In genomic region chr19:3437980-3438379, GRCm38 (mm10) we compare ENCODE assay signal across 12 mouse cellular contexts. TPM values are rescaled to one million over a fixed set of nuclear protein-coding genes. Genes with fewer than 3 reads are reported as not detected.
DNase-seq lines count a peak whose midpoint lies in the region; ATAC-seq and TF ChIP-seq lines count a peak whose summit lies in the region.
"Had no signal": no experiment of that assay in that cellular context is flagged by ENCODE, and none has a peak within 500 bp of the region (broad histone marks: within the 10 kb centered on the region; RNA-seq: fewer than 3 reads in every experiment).

No protein-coding gene starts in this region.

- intact Hi-C loops in left cerebral cortex, adult 2 months (cut with DNase I) = loop anchor here (5.0 kb wide), 1 partner anchor 46 kb away; no protein-coding TSS in a partner anchor
- intact Hi-C loops in left cerebral cortex, postnatal 4 days (cut with DNase I) = no loop called here

- peak; percentile 30 for DNase-seq in CD4-positive, CD25-positive, alpha-beta regulatory T cell, adult 2 months (ENCODE audit: low read depth, low spot score)
- no peak for DNase-seq in left cerebral cortex, adult 2 months (ENCODE audit: extremely low spot score in 1 of 2, low spot score in 2 of 2)
- DNase-seq in left cerebral cortex, postnatal 4 days = no peak
- peak; percentile 41 for DNase-seq in urinary bladder, postnatal 14 days (ENCODE audit: low spot score)
- no peak for DNase-seq in urinary bladder, adult 18-20 months (ENCODE audit: low spot score in 2 of 2)
- no peak for DNase-seq in embryo, embryonic 10 days (ENCODE audit: low spot score)
- DNase-seq: adrenal gland, postnatal 14 days; cerebellum, adult 11-12 months had no signal

- peak; percentile 30 for TF ChIP-seq CTCF in left cerebral cortex, adult 2 months (IDR thresholded peaks at IDR 0.05)

- no peak for ATAC-seq in CD4-positive, CD25-positive, alpha-beta regulatory T cell, adult 4 months
- ATAC-seq in megakaryocyte progenitor cell, adult 5-6 weeks (replicated peaks; ENCODE audit: poor library complexity) = no peak

- H3K4me3 ChIP-seq in left cerebral cortex, adult 2 months = no peak overlapping the region
- H3K4me3 ChIP-seq: hindbrain, embryonic 12.5 days; liver, embryonic 15.5 days had no signal

- H3K27ac ChIP-seq in left cerebral cortex, adult 2 months = no peak overlapping the region
- H3K27ac ChIP-seq: hindbrain, embryonic 12.5 days; liver, embryonic 15.5 days had no signal

RNA-seq across cellular contexts. Expression of gene Gal, which starts 23.6 kb away (rescaled TPM):
- 1 to 10 TPM in 1 of 2 experiments, not detected in 1; 9.1 TPM for polyA plus RNA-seq in CD4-positive, CD25-positive, alpha-beta regulatory T cell, adult 4 months (2017; shearing (Covaris generic))
- under 1 TPM in 1 of 2 experiments, not detected in 1; 0.56 TPM for total RNA-seq in left cerebral cortex, adult 2 months (2021)
- 1 to 10 TPM; 1.7 to 4.0 TPM for total RNA-seq in left cerebral cortex, postnatal 4 days (2021)
- 0.22 TPM in 1 of 2 replicates, not detected in the other for total RNA-seq in megakaryocyte progenitor cell, adult 5-6 weeks (2015)
- total RNA-seq in megakaryocyte progenitor cell, adult 5-6 weeks (2017) = not detected in 2 replicates

RNA-seq across cellular contexts. Expression of gene Tesmin, which starts 49.3 kb away (rescaled TPM):
- polyA plus RNA-seq in CD4-positive, CD25-positive, alpha-beta regulatory T cell, adult 4 months (2017; shearing (Covaris generic)) = not detected
- under 1 TPM; 0.19 to 0.36 TPM for total RNA-seq in left cerebral cortex, adult 2 months (2021)
- under 1 TPM; 0.32 to 0.66 TPM for total RNA-seq in left cerebral cortex, postnatal 4 days (2021)
- 1.5 and 1.7 TPM in 2 replicates for total RNA-seq in megakaryocyte progenitor cell, adult 5-6 weeks (2015)
- total RNA-seq in megakaryocyte progenitor cell, adult 5-6 weeks (2017) = 0.10 and 1.1 TPM in 2 replicates

Comparison
In these comparisons a context has a peak if more than half of its experiments do, and no peak if none do; other contexts are left out.
1. DNase-seq: peak in CD4-positive, CD25-positive, alpha-beta regulatory T cell, adult 2 months (single experiment) and urinary bladder, postnatal 14 days (single experiment); none in left cerebral cortex, adult 2 months (0 of 2), left cerebral cortex, postnatal 4 days (single experiment), urinary bladder, adult 18-20 months (0 of 2) and embryo, embryonic 10 days (single experiment).